Mouse (Mus musculus) right cerebral cortex, postnatal 36 days (tissue): ENCODE data around the gene BC029722.

Source experiments
- DNase-seq, 2 experiments: peaks; one replicate each; pipeline ENCODE4 v3.0.0; 2022; ENCODE audit warnings: low spot score in 2 of 2, mixed read lengths in 1 of 2

BC029722 gene

GRCm38 (mm10) chr2:155779066-155779465 is 40.2 kb downstream of the BC029722 start:
- no peak for DNase-seq

GRCm38 (mm10) chr2:155778004-155778403 is 41.2 kb downstream of the BC029722 start:
- no peak for DNase-seq

DNA sequence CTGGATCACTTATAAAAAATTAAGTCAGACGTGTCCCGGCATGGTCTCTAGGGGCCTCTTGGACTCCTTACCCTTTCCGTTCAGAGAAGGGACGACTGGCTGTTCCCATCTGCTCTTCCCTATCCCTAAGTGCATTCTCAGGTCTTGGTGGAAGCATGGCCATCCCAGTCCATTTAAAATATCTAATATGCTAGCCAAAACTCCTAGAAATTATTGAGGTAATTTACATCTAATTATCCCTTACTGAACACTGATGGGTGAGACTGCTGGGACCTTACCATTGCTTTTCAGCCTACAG is 41.6 kb downstream of the BC029722 start:
- DNase-seq: no peak

- DNase-seq: no peak
Measured at GRCm38 (mm10) chr2:155776824-155777687, 42.2 kb downstream of the BC029722 start.

GRCm38 (mm10) chr2:155775685-155776263 is 43.5 kb downstream of the BC029722 start:
- DNase-seq: peak in 1 of 2 experiments; percentile 20

DNA sequence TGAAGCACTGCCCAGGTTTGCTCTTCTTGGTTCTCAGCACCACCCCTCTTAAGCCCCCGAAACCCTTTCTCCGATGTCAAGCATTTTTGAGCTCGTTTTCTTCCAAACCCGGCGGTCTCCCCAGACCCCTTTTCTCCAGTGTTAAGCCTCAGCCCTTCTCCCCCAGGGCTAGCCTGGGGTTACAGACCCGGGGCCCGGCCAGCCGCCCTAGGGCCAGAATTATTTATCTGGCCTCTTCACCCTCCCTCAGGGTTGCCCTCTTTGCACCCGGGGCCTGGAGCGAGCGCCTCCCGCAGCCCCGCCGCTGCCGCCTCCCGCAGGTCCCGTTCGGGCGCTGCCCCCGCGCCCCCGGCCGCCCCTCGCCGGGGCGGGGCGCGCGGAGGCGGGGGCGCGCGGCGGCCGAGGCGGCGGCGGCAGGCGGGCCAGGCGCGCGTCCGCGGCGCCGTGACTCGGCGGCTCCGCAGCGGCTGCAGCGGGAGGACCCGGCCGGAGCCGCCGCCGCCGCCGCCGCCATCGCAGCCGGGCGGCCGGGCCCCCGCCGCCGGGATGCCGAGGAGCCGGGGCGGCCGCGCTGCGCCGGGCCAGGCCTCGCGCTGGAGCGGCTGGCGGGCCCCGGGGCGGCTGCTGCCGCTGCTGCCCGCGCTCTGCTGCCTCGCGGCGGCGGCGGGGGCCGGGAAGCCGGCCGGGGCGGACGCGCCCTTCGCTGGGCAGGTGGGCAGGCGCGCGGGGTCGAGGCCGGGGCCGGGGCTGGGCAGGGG is 44.1 kb downstream of the BC029722 start, which contains the start of gene Mmp24:
Gene Mmp24, plus strand, starts transcription at position 416 of the 758 bp plus-strand sequence.
- DNase-seq: no peak

- no peak for DNase-seq
Measured at GRCm38 (mm10) chr2:155774261-155774926, 44.8 kb downstream of the BC029722 start.

DNA sequence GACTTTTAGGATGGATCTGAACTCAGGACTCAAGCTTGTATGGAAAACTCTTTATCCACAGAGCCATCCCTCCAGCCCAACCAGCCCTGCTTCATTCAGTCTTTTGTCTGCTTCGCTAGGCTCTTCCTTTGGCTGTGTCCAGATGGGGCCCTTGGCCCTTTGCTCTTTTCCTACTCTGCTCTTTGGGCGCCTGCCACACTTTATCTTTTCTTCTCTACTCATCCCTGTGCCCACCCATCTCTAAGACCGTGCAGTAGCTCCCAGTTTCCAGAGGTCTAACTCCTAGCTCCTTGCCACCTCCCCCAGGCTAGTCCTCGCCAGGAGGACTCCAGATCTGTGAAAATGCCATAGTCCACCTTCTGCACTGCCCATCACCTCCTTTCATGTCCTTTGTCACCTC is 45.6 kb downstream of the BC029722 start:
- no peak for DNase-seq
